Mouse (Mus musculus): ENCODE results near the gene Casq1. TPM values are rescaled to one million over a fixed set of nuclear protein-coding genes. Genes with fewer than 3 reads are reported as not detected.

The Casq1 gene
- polyA plus RNA-seq, 1 experiment from 2014 or later: 2.4 TPM

DNA sequence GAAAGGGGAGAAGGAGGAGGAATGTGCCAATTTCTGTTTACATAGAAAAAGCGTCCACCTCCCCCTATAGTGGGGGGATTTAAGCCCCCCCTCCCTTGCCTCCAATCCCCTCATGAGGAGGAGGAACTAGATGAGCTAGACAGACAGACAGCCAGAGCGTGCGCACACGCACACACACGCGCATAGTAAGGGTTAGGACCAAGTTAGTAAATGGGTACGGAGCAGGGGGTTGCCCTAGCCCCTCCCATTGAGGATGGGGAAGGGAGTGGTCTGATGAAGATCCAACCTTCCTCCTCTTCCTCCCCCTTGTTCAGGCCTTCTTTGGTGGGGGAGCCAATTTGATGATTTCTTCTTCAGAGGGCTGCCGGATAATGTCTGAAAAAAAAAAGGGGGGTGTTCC is 21.4 kb downstream of the Casq1 start:
- WGBS: 89% methylated on average over 8 of the region's 8 CpGs
- peaks cover 22% of the 10 kb centered on the region for H3K4me1 ChIP-seq (replicated peaks; ENCODE audit: insufficient read depth, low read length)
- TF ChIP-seq CTCF (IDR thresholded peaks at IDR 0.05; ENCODE audit: low read depth): no peak

GRCm38 (mm10) chr1:172197851-172198250 is 21.8 kb downstream of the Casq1 start:
- WGBS: 85% methylated on average over 5 of the region's 5 CpGs
- Histone ChIP-seq H3K36me3 (ENCODE audit: insufficient read depth, low read length) (peaks cover 64% of the 10 kb centered on the region), H3K4me3 (replicated peaks; ENCODE audit: low read depth, low read length) (no peak overlapping the region), H3K27ac (no peak overlapping the region), H3K9ac (ENCODE audit: low read depth, low read length) (no peak overlapping the region), H3K4me1 (replicated peaks; ENCODE audit: insufficient read depth, low read length) (peaks cover 18% of the 10 kb centered on the region), H3K4me2 (ENCODE audit: low read length) (no peak overlapping the region), H3K9me3 (replicated peaks; ENCODE audit: low read length) (no peaks in the 10 kb centered on the region), H3K27me3 (ENCODE audit: insufficient read depth, low read length) (no peaks in the 10 kb centered on the region)
- TF ChIP-seq CTCF (IDR thresholded peaks at IDR 0.05; ENCODE audit: low read depth): no peak
- DNase-seq (ENCODE audit: low spot score): no peak
- ATAC-seq (replicated peaks; ENCODE audit: low FRiP score, low read depth): no peak

More for the DNA sequence above, 21.4 kb downstream of the Casq1 start:
- no peak for ATAC-seq (replicated peaks; ENCODE audit: low FRiP score, low read depth)
- no peak for DNase-seq (ENCODE audit: low spot score)
- Histone ChIP-seq H3K27ac (no peak overlapping the region), H3K36me3 (ENCODE audit: insufficient read depth, low read length) (peaks cover 64% of the 10 kb centered on the region), H3K27me3 (ENCODE audit: insufficient read depth, low read length) (no peaks in the 10 kb centered on the region), H3K4me2 (ENCODE audit: low read length) (no peak overlapping the region), H3K4me3 (replicated peaks; ENCODE audit: low read depth, low read length) (no peak overlapping the region), H3K9me3 (replicated peaks; ENCODE audit: low read length) (no peaks in the 10 kb centered on the region), H3K9ac (ENCODE audit: low read depth, low read length) (no peak overlapping the region)

- DNase-seq (ENCODE audit: low spot score) (no peak), ATAC-seq (replicated peaks; ENCODE audit: low FRiP score, low read depth) (no peak)
- Histone ChIP-seq H3K27me3 (ENCODE audit: insufficient read depth, low read length) (no peaks in the 10 kb centered on the region), H3K4me1 (replicated peaks; ENCODE audit: insufficient read depth, low read length) (peaks cover 11% of the 10 kb centered on the region), H3K36me3 (ENCODE audit: insufficient read depth, low read length) (peaks cover 71% of the 10 kb centered on the region), H3K4me2 (ENCODE audit: low read length) (no peak overlapping the region), H3K4me3 (replicated peaks; ENCODE audit: low read depth, low read length) (no peak overlapping the region), H3K27ac (no peak overlapping the region), H3K9me3 (replicated peaks; ENCODE audit: low read length) (no peaks in the 10 kb centered on the region), H3K9ac (ENCODE audit: low read depth, low read length) (no peak overlapping the region)
- WGBS: 88% methylated on average over 3 of the region's 3 CpGs
- TF ChIP-seq CTCF (IDR thresholded peaks at IDR 0.05; ENCODE audit: low read depth): no peak
Observed at GRCm38 (mm10) chr1:172197146-172197545, 22.5 kb downstream of the Casq1 start.

DNA sequence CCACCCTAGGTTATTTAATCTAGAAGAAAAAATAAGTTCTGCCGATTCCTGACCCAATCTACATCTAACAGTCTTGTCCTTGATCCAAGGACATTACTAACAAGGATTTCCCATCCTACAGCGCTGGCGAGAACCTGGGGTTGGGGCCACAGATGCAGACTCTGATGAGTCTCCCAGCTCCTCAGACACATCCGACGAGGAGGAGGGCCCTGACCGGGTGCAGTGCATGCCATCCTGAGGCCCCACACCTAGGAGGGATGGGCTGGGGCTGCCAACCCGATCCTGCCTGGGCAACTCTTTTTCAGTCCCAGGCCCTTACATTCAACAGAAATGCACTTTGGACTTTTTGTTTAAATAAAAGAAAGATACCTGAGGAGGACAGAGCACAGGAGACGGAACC is 25.2 kb downstream of the Casq1 start:
- no peak overlapping the region for H3K4me2 ChIP-seq (ENCODE audit: low read length)
- no peak overlapping the region for H3K4me3 ChIP-seq (replicated peaks; ENCODE audit: low read depth, low read length)
- no peak for ATAC-seq (replicated peaks; ENCODE audit: low FRiP score, low read depth)
- no peak overlapping the region for H3K27ac ChIP-seq
- no peak for TF ChIP-seq CTCF (IDR thresholded peaks at IDR 0.05; ENCODE audit: low read depth)
- no peak for DNase-seq (ENCODE audit: low spot score)
- no peak overlapping the region for H3K9ac ChIP-seq (ENCODE audit: low read depth, low read length)
- WGBS: 75% methylated on average over 8 of the region's 8 CpGs
- H3K4me1 ChIP-seq (replicated peaks; ENCODE audit: insufficient read depth, low read length): no peaks in the 10 kb centered on the region
- H3K27me3 ChIP-seq (ENCODE audit: insufficient read depth, low read length): no peaks in the 10 kb centered on the region
- no peaks in the 10 kb centered on the region for H3K9me3 ChIP-seq (replicated peaks; ENCODE audit: low read length)
- peaks cover 84% of the 10 kb centered on the region for H3K36me3 ChIP-seq (ENCODE audit: insufficient read depth, low read length)

GRCm38 (mm10) chr1:172192217-172192616 is 27.5 kb downstream of the Casq1 start:
- peaks cover 81% of the 10 kb centered on the region for H3K36me3 ChIP-seq (ENCODE audit: insufficient read depth, low read length)
- no peak for TF ChIP-seq CTCF (IDR thresholded peaks at IDR 0.05; ENCODE audit: low read depth)
- no peaks in the 10 kb centered on the region for H3K4me1 ChIP-seq (replicated peaks; ENCODE audit: insufficient read depth, low read length)
- no peak overlapping the region for H3K27ac ChIP-seq
- no peak overlapping the region for H3K4me3 ChIP-seq (replicated peaks; ENCODE audit: low read depth, low read length)
- H3K4me2 ChIP-seq (ENCODE audit: low read length): no peak overlapping the region
- 90% methylated on average over 3 of the region's 3 CpGs for WGBS
- ATAC-seq (replicated peaks; ENCODE audit: low FRiP score, low read depth) (no peak), DNase-seq (ENCODE audit: low spot score) (no peak)
- H3K27me3 ChIP-seq (ENCODE audit: insufficient read depth, low read length): no peaks in the 10 kb centered on the region
- H3K9ac ChIP-seq (ENCODE audit: low read depth, low read length): no peak overlapping the region
- no peaks in the 10 kb centered on the region for H3K9me3 ChIP-seq (replicated peaks; ENCODE audit: low read length)

DNA sequence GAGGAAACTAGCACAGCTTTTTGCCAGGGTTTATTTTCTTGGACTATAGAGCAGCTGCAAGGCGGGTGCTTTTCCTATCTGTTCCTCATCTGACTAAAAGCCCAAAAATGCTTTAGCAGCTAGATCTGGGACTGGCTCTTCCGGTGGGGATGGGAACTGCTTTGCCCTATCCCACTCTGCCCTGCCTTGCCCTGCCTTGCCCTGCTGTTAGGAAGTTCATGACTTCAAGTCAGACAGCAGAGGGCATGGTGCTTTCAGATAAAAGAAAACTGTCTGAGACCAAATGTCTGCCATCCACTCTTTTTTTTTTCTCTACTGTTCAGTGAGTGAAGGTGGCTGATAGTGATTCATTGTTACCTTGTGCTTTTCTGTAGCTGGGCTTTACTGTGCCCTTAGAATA is 28.1 kb downstream of the Casq1 start:
- H3K27me3 ChIP-seq (ENCODE audit: insufficient read depth, low read length): no peaks in the 10 kb centered on the region
- no peak overlapping the region for H3K27ac ChIP-seq
- no peak overlapping the region for H3K4me3 ChIP-seq (replicated peaks; ENCODE audit: low read depth, low read length)
- H3K9me3 ChIP-seq (replicated peaks; ENCODE audit: low read length): no peaks in the 10 kb centered on the region
- ATAC-seq (replicated peaks; ENCODE audit: low FRiP score, low read depth) (no peak), DNase-seq (ENCODE audit: low spot score) (no peak)
- H3K9ac ChIP-seq (ENCODE audit: low read depth, low read length): no peak overlapping the region
- no peaks in the 10 kb centered on the region for H3K4me1 ChIP-seq (replicated peaks; ENCODE audit: insufficient read depth, low read length)
- TF ChIP-seq CTCF (IDR thresholded peaks at IDR 0.05; ENCODE audit: low read depth): peak; percentile 26; the same call in 1 of the 2 replicates
- peaks cover 77% of the 10 kb centered on the region for H3K36me3 ChIP-seq (ENCODE audit: insufficient read depth, low read length)
- no peak overlapping the region for H3K4me2 ChIP-seq (ENCODE audit: low read length)
- WGBS: 78% methylated on average over 2 of the region's 2 CpGs

DNA sequence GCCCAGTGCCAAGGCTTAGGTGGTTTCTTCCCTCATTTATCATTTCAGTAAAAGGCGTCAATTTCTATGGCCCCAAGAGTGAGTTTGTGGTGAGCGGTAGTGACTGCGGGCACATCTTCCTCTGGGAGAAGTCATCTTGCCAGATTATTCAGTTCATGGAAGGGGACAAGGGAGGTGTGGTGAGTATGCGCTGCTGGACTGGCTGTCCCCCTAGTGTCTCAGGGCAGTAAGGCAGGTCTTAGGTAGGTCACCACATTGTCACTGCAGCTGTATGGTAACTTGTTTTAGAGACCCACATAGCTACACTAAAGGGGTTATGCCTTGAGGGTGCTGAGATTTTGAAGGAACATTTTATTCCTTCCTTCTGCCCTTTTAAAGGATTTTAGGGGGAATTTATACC is 30.8 kb downstream of the Casq1 start:
- Histone ChIP-seq H3K9ac (ENCODE audit: low read depth, low read length) (no peak overlapping the region), H3K27ac (no peak overlapping the region), H3K4me3 (replicated peaks; ENCODE audit: low read depth, low read length) (no peak overlapping the region), H3K27me3 (ENCODE audit: insufficient read depth, low read length) (no peaks in the 10 kb centered on the region), H3K36me3 (ENCODE audit: insufficient read depth, low read length) (peaks cover 56% of the 10 kb centered on the region), H3K4me1 (replicated peaks; ENCODE audit: insufficient read depth, low read length) (no peaks in the 10 kb centered on the region), H3K9me3 (replicated peaks; ENCODE audit: low read length) (no peaks in the 10 kb centered on the region), H3K4me2 (ENCODE audit: low read length) (no peak overlapping the region)
- WGBS: 71% methylated on average over 4 of the region's 4 CpGs
- ATAC-seq (replicated peaks; ENCODE audit: low FRiP score, low read depth) (peak; percentile 56; the same call in 1 of the 2 replicates), DNase-seq (ENCODE audit: low spot score) (peak; percentile 68)
- TF ChIP-seq CTCF (IDR thresholded peaks at IDR 0.05; ENCODE audit: low read depth): peak; percentile 61

All from kidney, postnatal 0 days (tissue).